Mouse (Mus musculus): Measurements from ENCODE around the gene Nudt8. TPM values are rescaled to one million over a fixed set of nuclear protein-coding genes. Genes with fewer than 3 reads are reported as not detected.

The Nudt8 gene
- total and polyA plus RNA-seq, 3 experiments: 24.7 to 40.2 (median 36.3) TPM

- dilution Hi-C loops (cut with MboI; ENCODE audit: extremely low pct_ligation_motif_present, extremely low pct_unique_long_range_greater_than_20kb, low sequenced_read_pairs): no loop called here
- peak; percentile 99 for DNase-seq (ENCODE audit: extremely low read depth)
- Histone ChIP-seq H3K4me2 (ENCODE audit: insufficient read depth, low read depth, poor library complexity, severe bottlenecking) (peak within 1 kb of the TSS; percentile 85), H3K36me3 (replicated peaks in 1 of 2; ENCODE audit: control insufficient read depth in 1 of 2, insufficient read depth in 1 of 2, low read length in 1 of 2) (peaks cover 30 to 38% of the 10 kb centered on the region in 2 experiments), H3K27me3 (replicated peaks) (peaks cover 2% of the 10 kb centered on the region), H3K9me3 (replicated peaks; ENCODE audit: low read length) (no peaks in the 10 kb centered on the region), H3K4me3 (replicated peaks in 1 of 3; ENCODE audit: low read depth in 2 of 3, low read length in 2 of 3, poor library complexity in 1 of 3) (peak within 1 kb of the TSS; percentile 85 to 98 (median 86)), H3K9ac (ENCODE audit: insufficient read depth, low read depth) (peak within 1 kb of the TSS; percentile 71), H3K27ac (ENCODE audit: insufficient read depth, low read depth) (peak within 1 kb of the TSS; percentile 7; the same call in 1 of the 2 replicates), H3K79me2 (replicated peaks; ENCODE audit: control insufficient read depth, extremely low read depth, insufficient read depth, poor library complexity, severe bottlenecking) (peaks cover 8% of the 10 kb centered on the region; the same call in 1 of the 2 replicates), H3K4me1 (ENCODE audit: control insufficient read depth in 1 of 2, insufficient read depth in 2 of 2) (peaks cover 4 to 18% of the 10 kb centered on the region in 2 experiments)
- in situ Hi-C loops (cut with MboI; ENCODE audit: low pct_ligation_motif_present, low pct_unique_long_range_greater_than_20kb, low sequenced_read_pairs): no loop called here
- TF ChIP-seq ZC3H11A (IDR thresholded peaks at IDR 0.05; ENCODE audit: low read depth, low read length) (no peak), KAT2A (IDR thresholded peaks at IDR 0.05; ENCODE audit: insufficient replicate concordance, low read length) (peak; percentile 96), MAZ (IDR thresholded peaks at IDR 0.05; ENCODE audit: low read depth, low read length) (peak; percentile 62; the same call in 1 of the 2 replicates), POLR2AphosphoS2 (IDR thresholded peaks at IDR 0.05; ENCODE audit: low read depth, low read length) (peak; percentile 59; the same call in 1 of the 2 replicates), SIN3A (IDR thresholded peaks at IDR 0.05; ENCODE audit: low read length) (peak; percentile 99), TCF12 (IDR thresholded peaks at IDR 0.05; ENCODE audit: low read depth, low read length) (peak; percentile 86), JUND (conservative IDR thresholded peaks at IDR 0.05; ENCODE audit: low read depth, low read length) (0 out of 2 replicates have a peak, but pooled peaks have one; percentile 60), MAX (IDR thresholded peaks at IDR 0.05; ENCODE audit: low read length) (peak; percentile 94), GABPA (IDR thresholded peaks at IDR 0.05; ENCODE audit: insufficient replicate concordance, low read depth, low read length) (peak; percentile 87; the same call in 1 of the 2 replicates), ELF1 (IDR thresholded peaks at IDR 0.05; ENCODE audit: low read depth, low read length) (peak; percentile 97), RAD21 (IDR thresholded peaks at IDR 0.05; ENCODE audit: low read depth, low read length) (peak; percentile 68), MYC (IDR thresholded peaks at IDR 0.05; ENCODE audit: low read depth, low read length) (peak; percentile 89), JUN (IDR thresholded peaks at IDR 0.05; ENCODE audit: insufficient read depth, low read depth, low read length) (no peak), MXI1 (IDR thresholded peaks at IDR 0.05; ENCODE audit: low read depth, low read length) (peak; percentile 97), POLR2A (IDR thresholded peaks at IDR 0.05; ENCODE audit: low read depth, low read length) (peak; percentile 87), TBP (conservative IDR thresholded peaks at IDR 0.05; ENCODE audit: low read depth, low read length) (peak; percentile 65; the same call in 1 of the 2 replicates), CHD2 (IDR thresholded peaks at IDR 0.05; ENCODE audit: low read length) (peak; percentile 91), MAFK (IDR thresholded peaks at IDR 0.05; ENCODE audit: insufficient replicate concordance, low read length) (peak; percentile 36; the same call in 1 of the 2 replicates), CHD1 (IDR thresholded peaks at IDR 0.05; ENCODE audit: low read depth, low read length) (no peak), MEF2A (IDR thresholded peaks at IDR 0.05; ENCODE audit: borderline replicate concordance, low read depth, low read length) (peak; percentile 83), HCFC1 (IDR thresholded peaks at IDR 0.05; ENCODE audit: low read depth, low read length) (peak; percentile 100), EP300 (IDR thresholded peaks at IDR 0.05; ENCODE audit: low read length) (no peak), PAX5 (IDR thresholded peaks at IDR 0.05; ENCODE audit: low read length) (no peak), UBTF (IDR thresholded peaks at IDR 0.05; ENCODE audit: low read depth, low read length) (no peak), IRF4 (IDR thresholded peaks at IDR 0.05; ENCODE audit: low read depth, low read length) (peak; percentile 68), NRF1 (IDR thresholded peaks at IDR 0.05; ENCODE audit: low read depth, low read length) (peak; percentile 87), CTCF (conservative IDR thresholded peaks at IDR 0.05 in 1 of 2, IDR thresholded peaks at IDR 0.05 in 1 of 2; ENCODE audit: low read depth in 2 of 2, low read length in 2 of 2) (peak; percentile 40 to 92), BHLHE40 (IDR thresholded peaks at IDR 0.05; ENCODE audit: low read depth, low read length) (peak; percentile 79), SMC3 (IDR thresholded peaks at IDR 0.05; ENCODE audit: low read depth, low read length) (peak; percentile 82), USF2 (conservative IDR thresholded peaks at IDR 0.05; ENCODE audit: low read depth, low read length) (no peak), USF1 (IDR thresholded peaks at IDR 0.05; ENCODE audit: low read depth, low read length) (0 out of 2 replicates have a peak, but pooled peaks have one; percentile 6), ZNF384 (IDR thresholded peaks at IDR 0.05; ENCODE audit: low read depth, low read length) (no peak), RCOR1 (conservative IDR thresholded peaks at IDR 0.05; ENCODE audit: low read depth, low read length) (peak; percentile 47; the same call in 1 of the 2 replicates), E2F4 (IDR thresholded peaks at IDR 0.05; ENCODE audit: insufficient replicate concordance, low read depth, low read length) (peak; percentile 95), ZKSCAN1 (IDR thresholded peaks at IDR 0.05; ENCODE audit: borderline replicate concordance, low read depth, low read length) (no peak), NELFE (IDR thresholded peaks at IDR 0.05; ENCODE audit: low read depth, low read length) (peak; percentile 91)
Measured at GRCm38 (mm10) chr19:4012432-4013022, 12.1 kb downstream of the Nudt8 start, which contains the start of gene Ndufv1. Gene Ndufv1, minus strand, starts transcription at chr19:4012806.

Measured in CH12.LX (cell line).